ENCODE assay signal across 16 mouse cellular contexts in genomic region chr6:18907173-18907572, GRCm38 (mm10). TPM values are rescaled to one million over a fixed set of nuclear protein-coding genes. Genes with fewer than 3 reads are reported as not detected.
DNase-seq lines count a peak whose midpoint lies in the region; ATAC-seq and TF ChIP-seq lines count a peak whose summit lies in the region.
"Had no signal": no experiment of that assay in that cellular context is flagged by ENCODE, and none has a peak within 500 bp of the region (broad histone marks: within the 10 kb centered on the region; RNA-seq: fewer than 3 reads in every experiment).

No protein-coding gene starts in this region.

- H3K27me3 ChIP-seq in lung, postnatal 0 days (replicated peaks; ENCODE audit: insufficient read depth, low read length) = no peaks in the 10 kb centered on the region
- peaks cover 13% of the 10 kb centered on the region for H3K27me3 ChIP-seq in Patski

- TF ChIP-seq EP300 in lung, postnatal 0 days (IDR thresholded peaks at IDR 0.05) = no peak

- H3K4me1 ChIP-seq in lung, postnatal 0 days (ENCODE audit: insufficient read depth, low read depth, low read length) = no peaks in the 10 kb centered on the region

- H3K9me3 ChIP-seq in lung, postnatal 0 days (ENCODE audit: low read length) = no peaks in the 10 kb centered on the region

- intact Hi-C loops in gastrocnemius, adult 2 months (cut with DNase I) = no loop called here

- CTCF ChIA-PET in Patski (lab: Charles Lee) = no interaction called here

- no peak overlapping the region for H3K4me3 ChIP-seq in gastrocnemius, adult 2 months
- no peak overlapping the region for H3K4me3 ChIP-seq in lung, postnatal 0 days (ENCODE audit: low read depth, low read length)

- 76% methylated on average over 2 of the region's 2 CpGs for WGBS in lung, postnatal 0 days

- POLR2A ChIA-PET in Patski (lab: Charles Lee) = no interaction called here

- in situ Hi-C loops in Patski (cut with MboI; ENCODE audit: low pct_unique_long_range_greater_than_20kb) = no loop called here

- TF ChIP-seq CTCF in gastrocnemius, adult 2 months (IDR thresholded peaks at IDR 0.05) = peak; percentile 11; the same call in 1 of the 2 replicates
- TF ChIP-seq CTCF in lung, postnatal 0 days (IDR thresholded peaks at IDR 0.05) = no peak
- TF ChIP-seq CTCF in Patski (IDR thresholded peaks at IDR 0.05) = peak; percentile 37

- DNase-seq in gastrocnemius, adult 2 months = no peak
- DNase-seq in gastrocnemius, adult 18-20 months (ENCODE audit: low spot score) = no peak
- DNase-seq in lung, postnatal 0 days (ENCODE audit: low spot score) = peak; percentile 13
- no peak for DNase-seq in lung, postnatal 36 days
- DNase-seq in Patski (ENCODE audit: low read depth, low spot score) = no peak
- peak; percentile 2 for DNase-seq in retina, postnatal 7 days (ENCODE audit: low read depth, low spot score)
- no peak for DNase-seq in urinary bladder, postnatal 4 days (ENCODE audit: low spot score in 2 of 2)
- DNase-seq: heart, postnatal 4 days; kidney, adult 11 months; lung, postnatal 14 days; right cerebral cortex, postnatal 14 days had no signal

- ATAC-seq in lung, postnatal 0 days = no peak
- no peak for ATAC-seq in Patski

- H3K36me3 ChIP-seq in lung, postnatal 0 days (ENCODE audit: insufficient read depth, low read length) = no peaks in the 10 kb centered on the region

- no peak overlapping the region for H3K27ac ChIP-seq in gastrocnemius, adult 2 months
- no peak overlapping the region for H3K27ac ChIP-seq in lung, postnatal 0 days (ENCODE audit: low read length)

- H3K9ac ChIP-seq in lung, postnatal 0 days (replicated peaks; ENCODE audit: low read depth) = no peak overlapping the region

- H3K4me2 ChIP-seq in lung, postnatal 0 days (replicated peaks; ENCODE audit: low read depth, low read length) = no peak overlapping the region
- H3K4me2 ChIP-seq: liver, embryonic 11.5 days had no signal

RNA-seq across cellular contexts. Expression of gene Ankrd7, which starts 41.1 kb away (rescaled TPM):
- not detected for total RNA-seq in gastrocnemius, adult 2 months (2021)
- total RNA-seq in gastrocnemius, adult 18-20 months (2021) = not detected
- polyA plus RNA-seq in lung, postnatal 0 days (2015; fragmentation: Nextera tagmentation; extraction: Ambion mirVana) = 0.12 TPM in 1 of 2 replicates, not detected in the other
- polyA plus RNA-seq in Patski (2021) = not detected
- total RNA-seq: common myeloid progenitor, adult 5-6 weeks; heart, postnatal 4 days; left cerebral cortex, postnatal 14 days; neutrophil, adult 5-6 weeks had no signal
- polyA plus RNA-seq: large intestine, adult 2 months had no signal

RNA-seq across cellular contexts. Expression of gene Lsm8, which starts 58.8 kb away (rescaled TPM):
- 10 to 100 TPM in 1 of 2 experiments, 1 to 10 TPM in 1; 9.8 to 10.6 TPM for total RNA-seq in gastrocnemius, adult 2 months (2021)
- 10 to 100 TPM; 10.9 to 11.0 TPM for total RNA-seq in gastrocnemius, adult 18-20 months (2021)
- polyA plus RNA-seq in lung, postnatal 0 days (2015; fragmentation: Nextera tagmentation; extraction: Ambion mirVana) = 108 TPM in 2 replicates
- polyA plus RNA-seq in Patski (2021) = 63.7 TPM

Comparison
In these comparisons a context has a peak if more than half of its experiments do, and no peak if none do; other contexts are left out.
1. DNase-seq: peak in lung, postnatal 0 days (single experiment) and retina, postnatal 7 days (single experiment); none in gastrocnemius, adult 2 months (single experiment), gastrocnemius, adult 18-20 months (single experiment), lung, postnatal 36 days (single experiment), Patski (single experiment) and urinary bladder, postnatal 4 days (0 of 2).